Mouse (Mus musculus) MEL (cell line): ENCODE results near the gene Nfia. TPM values are rescaled to one million over a fixed set of nuclear protein-coding genes. Genes with fewer than 3 reads are reported as not detected.

Source experiments
- DNase-seq: peaks from one replicate; pipeline ENCODE4 v3.0.0; 2011; ENCODE audit warnings: low read depth, low spot score
- H3K27ac ChIP-seq: 2 replicates; pipeline ENCODE4 v1.5.1; 2012; ENCODE audit warnings: low read depth, mild to moderate bottlenecking, control low read depth, low read length, moderate library complexity; ENCODE audit not compliant: control insufficient read depth
- H3K27me3 ChIP-seq, 2 experiments: fragments of 150-350 bp in 1 of 2; sonication (generic) in 1 of 2; 2 replicates each; pipeline ENCODE4 v1.6.1; 2012; ENCODE audit warnings: low read length in 2 of 2, mild to moderate bottlenecking in 2 of 2, improper control_type of control experiment in 1 of 2, moderate library complexity in 1 of 2; ENCODE audit not compliant: insufficient read depth in 2 of 2, control insufficient read depth in 1 of 2
- H3K36me3 ChIP-seq, 2 experiments: 2 replicates each; pipeline ENCODE4 v1.6.1; 2012 to 2014; ENCODE audit warnings: low read length in 2 of 2, improper control_type of control experiment in 1 of 2, inconsistent platforms in 1 of 2, mild to moderate bottlenecking in 1 of 2; ENCODE audit not compliant: insufficient read depth in 2 of 2, control insufficient read depth in 1 of 2
- H3K4me1 ChIP-seq, 2 experiments: fragments of 150-350 bp in 1 of 2; sonication (generic) in 1 of 2; 2 replicates each; pipeline ENCODE4 v1.6.1; 2012; ENCODE audit warnings: low read length in 2 of 2, improper control_type of control experiment in 1 of 2, mild to moderate bottlenecking in 1 of 2; ENCODE audit not compliant: insufficient read depth in 2 of 2, control insufficient read depth in 1 of 2
- H3K4me3 ChIP-seq, 2 experiments: fragments of 150-350 bp in 1 of 2; sonication (generic) in 1 of 2; 2 replicates each; pipeline ENCODE4 v1.5.1; 2012; ENCODE audit warnings: low read depth in 2 of 2, low read length in 2 of 2, mild to moderate bottlenecking in 2 of 2, moderate library complexity in 2 of 2, control low read depth in 1 of 2, improper control_type of control experiment in 1 of 2; ENCODE audit not compliant: control insufficient read depth in 1 of 2, insufficient read depth in 1 of 2
- H3K79me2 ChIP-seq: 2 replicates; pipeline ENCODE4 v1.6.1; 2012; ENCODE audit warnings: mild to moderate bottlenecking, low read length, moderate library complexity; ENCODE audit not compliant: control insufficient read depth, poor library complexity, insufficient read depth
- H3K9ac ChIP-seq: 2 replicates; pipeline ENCODE4 v1.6.1; 2012; ENCODE audit warnings: low read depth, mild to moderate bottlenecking, control low read depth, low read length, moderate library complexity; ENCODE audit not compliant: control insufficient read depth, poor library complexity, severe bottlenecking
- H3K9me3 ChIP-seq: fragments of 150-350 bp; sonication (generic); replicated peaks from 2 replicates; pipeline ENCODE4 v1.6.1; 2012; ENCODE audit warnings: mild to moderate bottlenecking, low read length, improper control_type of control experiment, moderate library complexity; ENCODE audit not compliant: insufficient read depth
- BHLHE40 ChIP-seq: IDR thresholded peaks from 2 replicates; pipeline ENCODE4 v1.6.1; 2012; ENCODE audit warnings: low read depth, mild to moderate bottlenecking, inconsistent platforms, low read length, improper control_type of control experiment, borderline replicate concordance
- CHD1 ChIP-seq: IDR thresholded peaks from 2 replicates; pipeline ENCODE4 v1.6.1; 2012; ENCODE audit warnings: low read depth, mild to moderate bottlenecking, inconsistent platforms, low read length, improper control_type of control experiment
- E2F4 ChIP-seq: IDR thresholded peaks from 2 replicates; pipeline ENCODE4 v1.6.1; 2011; ENCODE audit warnings: low read depth, low read length, improper control_type of control experiment, borderline replicate concordance
- ETS1 ChIP-seq: IDR thresholded peaks from 2 replicates; pipeline ENCODE4 v1.6.1; 2012; ENCODE audit warnings: low read depth, mild to moderate bottlenecking, inconsistent platforms, low read length, improper control_type of control experiment, moderate library complexity
- GABPA ChIP-seq: IDR thresholded peaks from 2 replicates; pipeline ENCODE4 v1.6.1; 2012; ENCODE audit warnings: low read depth, mild to moderate bottlenecking, inconsistent platforms, low read length, improper control_type of control experiment, moderate library complexity
- HCFC1 ChIP-seq: IDR thresholded peaks from 2 replicates; pipeline ENCODE4 v1.6.1; 2012; ENCODE audit warnings: low read depth, mild to moderate bottlenecking, inconsistent platforms, low read length, improper control_type of control experiment, moderate library complexity
- MAX ChIP-seq: IDR thresholded peaks from 2 replicates; pipeline ENCODE4 v1.6.1; 2011; ENCODE audit warnings: low read length, improper control_type of control experiment
- MAZ ChIP-seq: IDR thresholded peaks from 2 replicates; pipeline ENCODE4 v1.6.1; 2012; ENCODE audit warnings: low read depth, mild to moderate bottlenecking, inconsistent platforms, low read length, improper control_type of control experiment
- MYB ChIP-seq: IDR thresholded peaks from 2 replicates; pipeline ENCODE4 v1.6.1; 2011; ENCODE audit warnings: mild to moderate bottlenecking, low read depth, low read length, improper control_type of control experiment
- NRF1 ChIP-seq: IDR thresholded peaks from 2 replicates; pipeline ENCODE4 v1.6.1; 2014; ENCODE audit warnings: low read depth, mild to moderate bottlenecking, inconsistent platforms, low read length, improper control_type of control experiment, moderate library complexity; ENCODE audit not compliant: poor library complexity, insufficient read depth, severe bottlenecking
- POLR2A ChIP-seq, 2 experiments: IDR thresholded peaks; 2 replicates each; pipeline ENCODE4 v1.6.1; 2011 to 2012; ENCODE audit warnings: low read length in 2 of 2, mild to moderate bottlenecking in 2 of 2, control low read depth in 1 of 2, improper control_type of control experiment in 1 of 2, low read depth in 1 of 2, moderate library complexity in 1 of 2; ENCODE audit not compliant: control insufficient read depth in 1 of 2, insufficient read depth in 1 of 2, poor library complexity in 1 of 2
- POLR2AphosphoS2 ChIP-seq: IDR thresholded peaks from 2 replicates; pipeline ENCODE4 v1.6.1; 2011; ENCODE audit warnings: low read length, improper control_type of control experiment
- RAD21 ChIP-seq: IDR thresholded peaks from 2 replicates; pipeline ENCODE4 v1.6.1; 2011; ENCODE audit warnings: mild to moderate bottlenecking, low read depth, low read length, improper control_type of control experiment
- RCOR1 ChIP-seq: IDR thresholded peaks from 2 replicates; pipeline ENCODE4 v1.6.1; 2012; ENCODE audit warnings: low read depth, mild to moderate bottlenecking, inconsistent platforms, low read length, improper control_type of control experiment
- SIN3A ChIP-seq: IDR thresholded peaks from 2 replicates; pipeline ENCODE4 v1.6.1; 2012; ENCODE audit warnings: low read length, improper control_type of control experiment, inconsistent platforms
- SMC3 ChIP-seq: IDR thresholded peaks from 2 replicates; pipeline ENCODE4 v1.6.1; 2011; ENCODE audit warnings: low read depth, low read length, improper control_type of control experiment
- TAL1 ChIP-seq: IDR thresholded peaks from 2 replicates; pipeline ENCODE4 v1.6.1; 2012; ENCODE audit warnings: mild to moderate bottlenecking, inconsistent platforms, low read length, moderate library complexity, mixed read lengths
- TBP ChIP-seq: IDR thresholded peaks from 2 replicates; pipeline ENCODE4 v1.8.0; 2011; ENCODE audit warnings: low read depth, low read length, improper control_type of control experiment
- TCF12 ChIP-seq: IDR thresholded peaks from 2 replicates; pipeline ENCODE4 v1.6.1; 2014; ENCODE audit warnings: low read depth, mild to moderate bottlenecking, inconsistent platforms, low read length, improper control_type of control experiment, moderate library complexity
- UBTF ChIP-seq: IDR thresholded peaks from 2 replicates; pipeline ENCODE4 v1.6.1; 2012; ENCODE audit warnings: low read depth, mild to moderate bottlenecking, inconsistent platforms, low read length, improper control_type of control experiment, moderate library complexity, borderline replicate concordance; ENCODE audit not compliant: insufficient read depth
- ZKSCAN1 ChIP-seq: IDR thresholded peaks from 2 replicates; pipeline ENCODE4 v1.6.1; 2012; ENCODE audit warnings: low read depth, mild to moderate bottlenecking, inconsistent platforms, low read length, improper control_type of control experiment, moderate library complexity
- ZNF384 ChIP-seq: IDR thresholded peaks from 2 replicates; pipeline ENCODE4 v1.6.1; 2012; ENCODE audit warnings: low read depth, mild to moderate bottlenecking, inconsistent platforms, low read length, improper control_type of control experiment
- polyA plus RNA-seq, 2 experiments: library from polyadenylated mRNA; stranded (reverse) in 1 of 2; unstranded in 1 of 2; fragments of >175 nt in 1 of 2; fragments of >200 nt in 1 of 2; gene quantifications; 2 replicates each; pipeline versions ENCODE4 v1.2.1 to v1.2.4; 2012; ENCODE audit warnings: low replicate concordance in 2 of 2, low read depth in 1 of 2; ENCODE audit not compliant: insufficient read length in 2 of 2, insufficient read depth in 1 of 2, missing spikeins in 1 of 2
- total RNA-seq: library from RNA; depleted of rRNA; stranded (reverse); fragments of 300-350 nt; gene quantifications from 2 replicates; pipeline ENCODE4 v1.2.3, GENCODE M21; 2012

The Nfia gene
- total and polyA plus RNA-seq, 3 experiments = 10.2 to 20.5 (median 13.4) TPM

- TF ChIP-seq TCF12 = no peak
- TF ChIP-seq E2F4 = no peak
- no peak for TF ChIP-seq GABPA
- no peak for TF ChIP-seq MAZ
- TF ChIP-seq RAD21 = no peak
- TF ChIP-seq ZNF384 = no peak
- TF ChIP-seq CHD1 = no peak
- TF ChIP-seq ETS1 = no peak
- TF ChIP-seq TAL1 = no peak
- no peak for TF ChIP-seq UBTF
- no peak for TF ChIP-seq SMC3
- no peak for TF ChIP-seq BHLHE40
- TF ChIP-seq TBP = no peak
- no peak for TF ChIP-seq NRF1
- TF ChIP-seq POLR2A (IDR thresholded peaks at IDR 0.05; ENCODE audit: control insufficient read depth in 1 of 2, insufficient read depth in 1 of 2, low read depth in 1 of 2, low read length in 2 of 2, poor library complexity in 1 of 2) = no peak
- TF ChIP-seq SIN3A = no peak
- no peak for TF ChIP-seq HCFC1
- Histone ChIP-seq H3K79me2 (peaks cover 66% of the 10 kb centered on the region), H3K27me3 (no peaks in the 10 kb centered on the region), H3K9me3 (no peaks in the 10 kb centered on the region), H3K4me1 (peaks cover 3% of the 10 kb centered on the region in 2 experiments), H3K9ac (no peak overlapping the region), H3K4me3 (no peak overlapping the region), H3K36me3 (peaks cover 28 to 47% of the 10 kb centered on the region in 2 experiments), H3K27ac (no peak overlapping the region)
- DNase-seq = no peak
Observed at GRCm38 (mm10) chr4:97794865-97795264, 22.3 kb downstream of the Nfia start.

- Histone ChIP-seq H3K36me3 (peaks cover 24 to 45% of the 10 kb centered on the region in 2 experiments), H3K27ac (no peak overlapping the region), H3K79me2 (peaks cover 65% of the 10 kb centered on the region), H3K9ac (no peak overlapping the region), H3K4me3 (no peak overlapping the region), H3K4me1 (no peaks in the 10 kb centered on the region; a peak in 2 of 4 replicates), H3K9me3 (no peaks in the 10 kb centered on the region), H3K27me3 (no peaks in the 10 kb centered on the region)
- TF ChIP-seq ZKSCAN1 (no peak), NRF1 (no peak), POLR2AphosphoS2 (no peak), MYB (no peak), RCOR1 (no peak), MAX (no peak), CHD1 (no peak), E2F4 (no peak), ZNF384 (no peak), RAD21 (no peak), TBP (no peak), UBTF (no peak), HCFC1 (no peak), BHLHE40 (no peak), SMC3 (no peak)
- DNase-seq = no peak
Observed at GRCm38 (mm10) chr4:97795957-97796356, 23.4 kb downstream of the Nfia start.
